Mouse (Mus musculus): ENCODE data around the gene Nlrp6.

- TF ChIP-seq EP300 (IDR thresholded peaks at IDR 0.05; ENCODE audit: low read depth): no peak
- TF ChIP-seq CTCF (IDR thresholded peaks at IDR 0.05; ENCODE audit: low read depth): peak; percentile 82
Observed at GRCm38 (mm10) chr7:140941222-140942051, 20.7 kb downstream of the Nlrp6 start, which contains the start of gene Pgghg.
